Mouse (Mus musculus) midbrain, embryonic 11.5 days (tissue): ENCODE results near the gene Neurl1a. TPM values are rescaled to one million over a fixed set of nuclear protein-coding genes. Genes with fewer than 3 reads are reported as not detected.
A peak's percentile ranks its signal among the peaks of the same experiment; 100 is the strongest.

Experiments used
- ATAC-seq: fragments of 200-750 bp; cut with Nextera tagmentation; 2 replicates; pipeline ENCODE4 v1.8.0; 2017; ENCODE audit warnings: moderate TSS enrichment, moderate library complexity; ENCODE audit not compliant: low FRiP score
- DNase-seq: peaks from one replicate; pipeline ENCODE4 v3.0.0; 2015; ENCODE audit warnings: low spot score; ENCODE audit errors: missing footprints
- H3K27ac ChIP-seq: fragments of 300-500 bp; sonication (generic); 2 replicates; pipeline ENCODE4 v1.5.1; 2014; ENCODE audit warnings: low read depth, low read length
- H3K27me3 ChIP-seq: fragments of 300-500 bp; sonication (generic); 2 replicates; pipeline ENCODE4 v1.6.1; 2014; ENCODE audit warnings: mild to moderate bottlenecking, low read length, moderate library complexity, mixed read lengths; ENCODE audit not compliant: control insufficient read depth, insufficient read depth
- H3K36me3 ChIP-seq: fragments of 300-500 bp; sonication (generic); 2 replicates; pipeline ENCODE4 v1.6.1; 2014; ENCODE audit warnings: mild to moderate bottlenecking, low read length, moderate library complexity, mixed read lengths; ENCODE audit not compliant: control insufficient read depth, insufficient read depth
- H3K4me1 ChIP-seq: fragments of 300-500 bp; sonication (generic); 2 replicates; pipeline ENCODE4 v1.6.1; 2014; ENCODE audit warnings: low read length; ENCODE audit not compliant: control insufficient read depth, insufficient read depth
- H3K4me2 ChIP-seq: fragments of 300-500 bp; sonication (generic); 2 replicates; pipeline ENCODE4 v1.6.1; 2014; ENCODE audit warnings: mild to moderate bottlenecking, moderate library complexity
- H3K4me3 ChIP-seq: fragments of 300-500 bp; sonication (generic); 2 replicates; pipeline ENCODE4 v1.5.1; 2014; ENCODE audit warnings: low read depth, low read length
- H3K9ac ChIP-seq: fragments of 300-500 bp; sonication (generic); 2 replicates; pipeline ENCODE4 v1.6.1; 2014; ENCODE audit warnings: low read length
- H3K9me3 ChIP-seq: fragments of 300-500 bp; sonication (generic); 2 replicates; pipeline ENCODE4 v1.6.1; 2016; ENCODE audit warnings: low read length; ENCODE audit not compliant: control insufficient read depth
- WGBS: fragments of 180-500 bp; shearing (Covaris S2); extraction: QIAGEN DNeasy Blood & Tissue Kit; methylation state at CpG from one replicate; pipeline ENCODE4 v1.1.7; 2014; 5-methylcytosine and 5-hydroxymethylcytosine counted together
- polyA plus RNA-seq: library from polyadenylated mRNA; unstranded; fragments of >200 nt; fragmentation: Nextera tagmentation; extraction: Ambion mirVana; gene quantifications from 2 replicates; pipeline ENCODE4 v1.2.1, GENCODE M21; 2014

Neurl1a gene
- polyA plus RNA-seq: 2.9 and 4.0 TPM in 2 replicates

DNA sequence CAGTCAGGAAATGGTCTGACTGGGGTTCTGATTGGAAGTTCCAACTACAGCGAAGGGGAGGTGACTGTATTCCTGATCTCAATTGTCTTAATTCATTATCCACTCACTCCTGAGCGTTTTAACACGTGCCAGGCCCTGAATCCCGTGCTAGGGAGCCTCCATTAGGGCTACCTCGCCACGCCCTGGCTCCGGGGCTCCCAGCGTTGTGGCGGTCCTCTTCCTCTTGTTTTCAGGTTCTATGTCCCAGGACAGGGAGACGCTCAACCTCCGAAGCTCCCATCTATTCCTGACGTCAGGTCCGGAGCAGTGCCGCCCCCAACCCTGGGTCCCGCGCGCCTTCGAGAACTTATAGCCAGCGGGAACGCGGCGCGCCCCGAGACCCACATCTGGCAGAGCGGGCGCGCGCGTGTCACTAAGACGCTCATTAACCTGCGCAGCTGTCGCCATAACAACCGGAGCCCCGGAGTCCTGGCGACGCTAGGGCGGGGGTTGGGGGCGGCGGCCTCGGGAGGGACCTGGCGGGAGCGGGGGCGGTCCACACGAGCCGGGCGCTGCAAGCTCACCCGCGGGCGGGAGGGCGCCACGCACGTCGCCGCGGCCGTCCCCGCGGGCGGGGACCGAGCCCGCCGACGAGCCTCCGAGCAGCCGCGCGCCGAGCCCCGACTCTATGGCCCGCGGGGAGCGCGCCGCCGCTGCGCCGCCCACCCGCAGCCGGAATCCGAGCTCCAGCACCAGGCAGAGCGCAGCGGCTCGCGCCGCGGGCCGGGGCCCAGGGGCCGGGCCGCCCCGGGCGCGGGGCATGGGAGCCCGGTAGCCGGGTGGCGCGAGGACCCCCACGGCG lies at the start of gene Neurl1a:
Gene Neurl1a, plus strand, starts transcription at position 390 of the 841 bp plus-strand sequence.
- Histone ChIP-seq H3K9ac (peak within 1 kb of the TSS; percentile 57), H3K27ac (no peak within 1 kb of the TSS), H3K27me3 (peaks cover 37% of the 10 kb centered on the region), H3K4me3 (peak within 1 kb of the TSS; percentile 68), H3K4me2 (peak within 1 kb of the TSS; percentile 86), H3K9me3 (peaks cover 9% of the 10 kb centered on the region; the same call in 1 of the 2 replicates), H3K36me3 (no peaks in the 10 kb centered on the region), H3K4me1 (peaks cover 9% of the 10 kb centered on the region)
- ATAC-seq (peak; percentile 75), DNase-seq (peak; percentile 96)
- under 1% methylated on average over 95 of the region's 98 CpGs for whole genome bisulfite sequencing

DNA sequence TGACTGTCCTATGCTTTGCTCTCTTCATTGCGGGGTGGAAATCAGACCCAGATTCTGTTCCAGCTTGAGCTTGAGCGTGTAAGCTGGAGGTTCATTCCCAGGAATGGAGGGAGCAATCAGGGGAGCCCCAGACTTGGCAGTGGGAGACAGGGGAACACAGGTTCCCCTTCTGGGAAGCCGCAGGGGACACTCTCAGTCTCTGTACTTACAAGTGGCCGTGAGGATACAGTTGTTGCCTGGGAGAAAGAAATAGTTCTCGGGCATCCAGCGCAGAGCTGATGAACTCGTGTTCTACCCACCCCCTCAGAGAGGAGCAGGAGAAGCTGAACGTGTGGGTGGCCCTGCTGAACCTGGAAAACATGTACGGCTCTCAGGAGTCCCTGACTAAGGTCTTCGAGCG lies 49.8 kb upstream of the Neurl1a start:
- H3K9ac ChIP-seq: no peak overlapping the region
- no peaks in the 10 kb centered on the region for H3K27me3 ChIP-seq
- H3K4me3 ChIP-seq: no peak overlapping the region
- ATAC-seq: no peak
- WGBS: 92% methylated on average over 11 of the region's 11 CpGs
- no peak for DNase-seq
- H3K27ac ChIP-seq: no peak overlapping the region
- H3K4me2 ChIP-seq: no peak overlapping the region
- H3K9me3 ChIP-seq: no peaks in the 10 kb centered on the region
- H3K4me1 ChIP-seq: no peaks in the 10 kb centered on the region
- H3K36me3 ChIP-seq: peaks cover 37% of the 10 kb centered on the region

DNA sequence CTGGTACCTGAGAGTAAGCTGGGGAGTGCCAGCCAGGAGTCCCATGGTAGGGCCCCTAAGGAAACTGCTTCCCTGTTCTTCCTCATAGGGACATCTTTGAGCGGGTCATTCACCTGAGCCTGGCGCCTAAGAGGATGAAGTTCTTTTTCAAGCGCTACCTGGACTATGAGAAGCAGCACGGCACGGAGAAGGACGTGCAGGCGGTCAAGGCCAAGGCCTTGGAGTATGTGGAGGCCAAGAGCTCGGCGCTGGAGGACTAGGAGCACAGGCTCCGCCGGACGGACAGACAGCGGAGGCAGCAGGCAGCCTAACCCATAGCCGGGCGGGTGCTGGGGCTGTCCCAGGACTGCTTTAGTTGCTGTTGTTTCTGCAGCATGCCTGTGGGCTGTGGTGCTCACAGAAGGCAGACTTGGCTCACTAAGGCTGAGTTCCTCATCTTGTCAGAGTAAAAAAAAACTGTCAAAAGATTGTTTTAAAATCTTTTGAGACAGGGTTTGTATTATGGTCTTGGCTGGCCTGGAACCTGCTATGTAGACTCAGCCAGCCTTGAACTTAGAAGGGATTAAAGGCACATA lies 48.0 kb upstream of the Neurl1a start:
- no peak overlapping the region for H3K4me3 ChIP-seq
- no peaks in the 10 kb centered on the region for H3K9me3 ChIP-seq
- DNase-seq (peak; percentile 47), ATAC-seq (no peak)
- H3K4me1 ChIP-seq: no peaks in the 10 kb centered on the region
- no peak overlapping the region for H3K4me2 ChIP-seq
- 95% methylated on average over 15 of the region's 15 CpGs for WGBS
- no peaks in the 10 kb centered on the region for H3K27me3 ChIP-seq
- H3K27ac ChIP-seq: no peak overlapping the region
- H3K9ac ChIP-seq: no peak overlapping the region
- H3K36me3 ChIP-seq: peaks cover 33% of the 10 kb centered on the region

DNA sequence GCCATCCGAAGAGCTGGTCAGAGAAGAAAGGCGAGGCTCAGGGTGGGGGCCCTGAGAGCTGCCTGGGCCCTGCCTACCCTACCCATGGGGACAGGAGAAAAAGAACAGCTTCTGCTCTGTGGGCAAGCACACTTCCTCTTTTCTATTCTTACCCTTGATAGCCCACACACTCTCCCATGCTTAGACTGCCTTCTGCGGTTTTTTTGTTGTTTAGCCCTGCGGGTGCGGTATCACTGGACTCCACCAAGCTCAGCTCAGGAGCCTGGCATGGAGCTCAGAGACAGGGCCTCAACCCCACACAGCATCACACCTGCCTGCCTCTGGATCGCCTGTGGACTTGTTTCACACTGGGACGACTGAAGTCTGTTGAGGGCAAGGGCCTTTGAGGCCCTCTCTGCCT lies 45.5 kb upstream of the Neurl1a start:
- DNase-seq: no peak
- Histone ChIP-seq H3K4me1 (peaks cover 5% of the 10 kb centered on the region), H3K9me3 (no peaks in the 10 kb centered on the region), H3K4me2 (no peak overlapping the region), H3K36me3 (peaks cover 24% of the 10 kb centered on the region), H3K27me3 (no peaks in the 10 kb centered on the region), H3K9ac (no peak overlapping the region), H3K4me3 (no peak overlapping the region), H3K27ac (no peak overlapping the region)
- no peak for ATAC-seq
- 91% methylated on average over 7 of the region's 7 CpGs for WGBS

DNA sequence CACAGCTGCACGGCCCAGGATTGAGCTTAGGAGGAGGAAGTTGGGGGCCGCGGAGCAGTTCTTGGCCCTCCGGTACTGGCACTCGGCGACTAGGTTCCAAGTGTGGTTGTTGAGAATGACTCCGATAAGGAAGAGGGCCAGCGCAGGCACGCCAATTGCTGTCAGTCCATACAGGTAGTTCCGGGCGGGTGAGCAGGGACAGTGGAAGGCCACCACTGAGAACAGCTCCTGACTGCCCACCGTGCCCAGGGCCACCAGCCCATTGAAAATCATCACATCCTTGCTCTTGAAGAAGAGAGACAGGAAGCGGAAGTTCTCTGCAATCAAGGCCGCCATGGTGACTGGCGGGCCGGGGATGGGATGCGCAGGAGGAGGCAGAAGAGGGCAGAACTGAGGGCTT lies 43.1 kb upstream of the Neurl1a start:
- Histone ChIP-seq H3K9ac (no peak overlapping the region), H3K4me1 (peaks cover 5% of the 10 kb centered on the region), H3K27ac (no peak overlapping the region), H3K27me3 (no peaks in the 10 kb centered on the region), H3K4me3 (no peak overlapping the region), H3K36me3 (peaks cover 10% of the 10 kb centered on the region; the same call in 1 of the 2 replicates), H3K4me2 (no peak overlapping the region), H3K9me3 (no peaks in the 10 kb centered on the region)
- DNase-seq (no peak), ATAC-seq (no peak)
- 89% methylated on average over 17 of the region's 17 CpGs for WGBS

DNA sequence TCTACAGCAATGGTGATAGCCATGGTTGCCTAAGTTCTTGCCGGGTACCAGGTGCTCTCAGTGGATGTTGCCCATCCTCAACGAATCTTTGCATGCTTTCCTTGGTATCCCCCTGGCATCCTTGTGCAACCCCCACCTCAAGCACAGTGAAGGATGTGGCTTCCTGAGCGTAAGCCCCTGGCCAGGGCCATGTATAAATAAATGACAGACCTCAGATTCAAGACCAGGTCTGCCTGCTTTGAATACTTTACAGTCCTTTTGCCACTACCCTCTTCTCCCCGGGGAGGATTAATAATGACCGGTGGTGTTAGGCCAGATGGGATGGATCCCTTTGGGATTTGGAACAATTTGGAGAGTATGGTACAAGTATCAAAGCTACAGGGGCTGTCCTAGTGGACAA lies 42.5 kb upstream of the Neurl1a start:
- H3K9ac ChIP-seq: no peak overlapping the region
- WGBS: 87% methylated on average over 5 of the region's 5 CpGs
- DNase-seq: no peak
- H3K9me3 ChIP-seq: no peaks in the 10 kb centered on the region
- no peak for ATAC-seq
- H3K27me3 ChIP-seq: no peaks in the 10 kb centered on the region
- peaks cover 5% of the 10 kb centered on the region for H3K4me1 ChIP-seq
- no peak overlapping the region for H3K4me2 ChIP-seq
- peaks cover 6% of the 10 kb centered on the region; the same call in 1 of the 2 replicates for H3K36me3 ChIP-seq
- no peak overlapping the region for H3K4me3 ChIP-seq
- no peak overlapping the region for H3K27ac ChIP-seq

DNA sequence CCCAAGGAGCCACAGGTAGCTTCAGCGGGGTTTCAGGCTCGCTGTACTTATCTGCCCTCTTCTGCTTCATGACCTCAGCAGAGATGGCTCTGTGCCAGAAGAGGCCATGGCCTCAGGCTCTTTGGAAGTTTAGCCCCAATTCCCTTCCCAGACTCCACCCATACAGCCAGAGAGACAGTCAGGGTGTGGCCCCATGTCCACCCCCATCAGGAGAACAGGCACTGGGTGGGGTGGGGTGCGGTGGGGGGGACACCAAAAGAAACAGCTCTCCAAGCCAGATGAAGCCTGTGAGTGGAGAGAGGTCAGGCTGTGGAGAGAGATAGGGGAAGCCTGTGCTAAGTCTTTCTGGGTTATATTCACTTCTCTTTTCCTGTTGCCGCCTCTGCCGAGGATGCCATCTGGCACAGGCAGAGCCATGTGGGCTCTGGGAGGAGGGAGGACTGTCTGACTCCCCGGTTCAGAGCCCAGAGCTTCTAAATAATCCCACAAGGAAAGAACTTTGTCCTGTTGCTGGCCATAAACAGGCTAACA lies 41.5 kb upstream of the Neurl1a start:
- ATAC-seq: peak; percentile 30; the same call in 1 of the 2 replicates
- H3K27ac ChIP-seq: no peak overlapping the region
- 0 out of 2 replicates have a peak, but pooled peaks cover 2% of the 10 kb centered on the region for H3K36me3 ChIP-seq
- H3K4me2 ChIP-seq: peak overlapping the region; percentile 36; the same call in 1 of the 2 replicates
- H3K9ac ChIP-seq: peak overlapping the region; percentile 53; the same call in 1 of the 2 replicates
- no peaks in the 10 kb centered on the region for H3K27me3 ChIP-seq
- H3K9me3 ChIP-seq: no peaks in the 10 kb centered on the region
- H3K4me3 ChIP-seq: no peak overlapping the region
- WGBS: 60% methylated on average over 6 of the region's 6 CpGs
- H3K4me1 ChIP-seq: peaks cover 5% of the 10 kb centered on the region
- no peak for DNase-seq

DNA sequence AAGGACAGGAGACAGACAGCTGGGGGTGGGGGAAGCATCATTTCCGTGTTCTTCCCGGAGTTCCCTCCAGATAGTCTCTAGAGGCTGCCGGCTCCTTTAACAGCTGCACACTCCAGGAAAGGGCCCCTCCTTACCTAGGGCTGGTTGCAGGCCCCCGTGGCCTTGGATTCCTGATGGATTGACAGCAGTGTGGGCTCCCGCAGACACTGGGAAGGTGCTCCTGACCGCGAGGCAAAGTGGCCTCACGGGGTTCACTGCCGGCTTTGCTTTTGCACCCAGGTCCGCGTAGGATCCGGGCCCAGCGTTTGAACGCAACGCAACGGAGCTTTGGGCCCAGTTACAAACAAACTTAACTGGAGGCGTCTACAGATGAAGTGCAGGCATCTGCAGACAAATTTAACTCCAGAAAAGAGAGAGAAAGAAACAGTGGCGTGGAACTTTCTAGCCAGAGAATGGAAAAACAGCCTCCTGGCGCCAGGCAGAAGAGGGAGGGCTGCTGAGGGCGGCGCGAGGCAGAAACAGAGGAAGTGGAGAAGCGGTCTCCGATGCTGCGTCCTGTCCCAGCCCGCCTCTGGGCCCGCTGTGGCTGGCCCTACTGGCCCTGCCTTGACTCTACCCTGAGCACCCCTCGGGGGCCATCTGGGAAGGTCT lies 40.7 kb upstream of the Neurl1a start, which contains the start of gene Calhm2:
Gene Calhm2, minus strand, starts transcription at position 524 of the 651 bp plus-strand sequence.
- DNase-seq (peak; percentile 91), ATAC-seq (peak; percentile 30; the same call in 1 of the 2 replicates)
- no peaks in the 10 kb centered on the region for H3K27me3 ChIP-seq
- peaks cover 5% of the 10 kb centered on the region for H3K4me1 ChIP-seq
- H3K27ac ChIP-seq: no peak within 1 kb of the TSS
- 13% methylated on average over 28 of the region's 28 CpGs for WGBS
- H3K9ac ChIP-seq: peak within 1 kb of the TSS; percentile 53
- H3K36me3 ChIP-seq: no peaks in the 10 kb centered on the region
- no peak within 1 kb of the TSS for H3K4me3 ChIP-seq
- no peaks in the 10 kb centered on the region for H3K9me3 ChIP-seq
- peak within 1 kb of the TSS; percentile 36 for H3K4me2 ChIP-seq
